Mouse (Mus musculus): ENCODE results near the gene Cacng4.

The Cacng4 gene

DNA sequence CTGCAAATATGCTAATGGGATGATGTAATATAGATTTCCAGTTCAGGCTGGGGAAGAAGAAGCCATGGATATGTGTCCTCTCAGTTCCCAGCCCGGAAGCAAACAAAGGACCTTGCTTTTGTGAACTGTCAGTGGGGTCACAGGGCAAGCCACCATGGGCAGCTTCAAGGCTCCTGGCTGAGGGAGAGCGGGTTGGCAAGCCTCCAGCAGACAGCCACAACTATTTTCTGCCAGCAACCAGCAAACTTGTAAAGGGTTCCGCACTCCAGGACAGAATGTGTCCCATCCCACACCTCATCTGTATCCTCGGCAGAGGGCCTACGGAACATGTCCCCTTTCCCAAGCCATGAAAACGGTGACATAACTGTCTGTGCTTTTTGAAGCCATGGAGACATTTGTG is 22.4 kb downstream of the Cacng4 start:
- no peak for DNase-seq

DNA sequence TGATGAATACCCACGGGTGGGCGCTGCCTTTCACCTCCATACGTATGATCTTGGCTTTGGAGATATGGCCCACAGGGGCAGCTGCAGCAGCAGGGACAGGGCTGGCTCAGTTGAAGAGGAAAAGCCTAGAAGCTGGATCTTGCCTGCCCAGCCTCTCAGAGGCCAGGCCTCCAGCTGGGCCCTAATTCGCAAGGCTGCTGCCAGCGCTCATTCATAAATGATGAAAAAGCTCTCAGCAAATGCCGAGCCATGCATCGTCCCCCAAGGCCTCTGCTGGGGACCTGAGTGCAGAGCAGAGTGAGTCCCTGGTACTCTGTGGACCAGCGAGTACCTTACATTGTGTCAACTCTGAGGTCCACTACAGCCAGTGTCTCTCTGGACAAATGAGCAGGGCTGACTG is 26.0 kb downstream of the Cacng4 start:
- DNase-seq = peak; percentile 55

DNA sequence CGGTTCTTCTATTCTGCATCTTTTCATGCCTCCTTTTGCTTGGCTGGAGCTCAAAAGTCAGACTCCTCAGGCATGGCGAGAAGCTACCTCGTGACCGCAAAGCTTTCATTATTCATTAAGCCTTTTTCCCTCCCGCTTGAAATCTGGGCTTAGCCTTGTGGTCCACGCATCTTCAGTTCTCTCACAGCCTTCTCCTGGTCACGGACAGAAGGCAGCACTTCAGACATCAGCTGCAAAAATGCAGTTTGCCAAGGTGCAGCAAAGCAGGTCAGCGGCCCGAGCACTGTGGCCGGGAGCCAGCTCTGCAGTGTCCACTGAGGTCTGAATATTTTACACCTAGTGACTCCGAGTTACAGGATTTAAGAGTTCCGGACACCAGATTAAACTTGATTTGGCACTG is 27.4 kb downstream of the Cacng4 start:
- no peak for DNase-seq

DNA sequence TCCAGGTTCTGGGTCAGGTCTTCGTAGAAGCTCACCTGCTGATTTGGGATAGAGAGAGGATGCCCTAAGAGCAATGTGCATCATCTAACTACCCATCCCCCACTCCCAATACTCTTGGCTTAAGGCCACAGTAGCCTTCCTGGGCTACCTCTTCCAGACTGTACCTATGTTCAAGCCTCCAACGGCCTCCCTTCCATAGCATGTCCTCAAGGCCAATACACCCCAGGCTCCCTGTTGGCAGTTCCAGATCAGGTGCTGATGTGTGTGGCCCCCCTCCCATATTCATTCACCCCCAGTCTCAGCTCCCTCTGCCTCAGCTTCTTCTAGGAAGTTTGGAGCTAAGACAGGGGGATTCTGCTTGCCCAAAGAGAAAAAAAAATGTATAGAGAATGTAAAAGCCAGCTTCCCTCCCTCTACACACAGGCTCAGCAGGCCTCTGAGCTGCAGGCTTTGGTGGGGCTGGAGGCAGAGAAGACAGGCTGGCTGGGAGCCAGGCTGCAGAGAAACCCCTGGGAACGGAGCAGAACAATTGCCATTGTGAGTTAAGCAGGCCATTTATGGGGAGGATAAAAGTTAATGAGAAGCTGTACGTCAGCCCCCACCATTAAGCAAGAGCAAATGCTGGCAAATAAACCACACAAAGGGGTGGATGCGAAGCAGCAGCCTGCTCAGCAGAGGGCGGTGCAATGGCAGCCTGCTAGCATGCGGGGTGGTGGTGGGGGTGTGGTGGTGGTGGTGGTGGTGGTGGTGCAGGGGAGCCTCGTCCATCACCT is 31.5 kb downstream of the Cacng4 start:
- peak; percentile 94 for DNase-seq

DNA sequence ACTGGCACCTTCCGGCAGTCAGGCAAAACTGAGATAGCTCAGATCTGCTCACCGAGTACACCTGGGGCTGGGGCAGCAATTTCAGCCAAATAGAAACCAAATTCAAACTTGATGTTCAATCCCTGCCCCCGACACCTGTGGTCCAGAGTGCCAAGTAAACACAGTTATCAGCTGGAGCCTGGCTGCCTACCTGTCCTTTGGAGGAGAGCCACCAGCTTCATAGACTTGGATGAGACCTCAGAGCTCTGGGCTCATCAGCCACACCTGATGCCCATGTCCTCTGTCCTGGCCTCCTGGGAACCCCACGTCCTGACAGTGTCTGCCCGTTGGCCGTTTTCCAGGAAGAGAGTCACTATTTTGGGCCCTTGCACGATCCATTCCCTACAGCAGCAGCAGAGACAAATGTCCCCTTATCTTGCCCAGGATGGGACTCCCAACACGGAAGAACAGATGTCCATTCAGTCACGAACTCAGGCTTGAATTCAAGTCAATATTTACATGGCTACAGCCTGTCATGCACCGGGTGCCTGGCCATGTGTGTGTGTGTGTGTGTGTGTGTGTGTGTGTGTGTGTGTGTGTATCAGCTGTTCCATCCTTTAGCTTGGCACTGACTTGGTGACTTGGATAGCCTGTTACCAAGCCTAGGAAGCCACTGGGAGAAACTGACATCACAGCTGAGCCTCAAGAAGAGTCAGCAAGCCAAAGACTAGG is 32.4 kb downstream of the Cacng4 start:
- no peak for DNase-seq

DNA sequence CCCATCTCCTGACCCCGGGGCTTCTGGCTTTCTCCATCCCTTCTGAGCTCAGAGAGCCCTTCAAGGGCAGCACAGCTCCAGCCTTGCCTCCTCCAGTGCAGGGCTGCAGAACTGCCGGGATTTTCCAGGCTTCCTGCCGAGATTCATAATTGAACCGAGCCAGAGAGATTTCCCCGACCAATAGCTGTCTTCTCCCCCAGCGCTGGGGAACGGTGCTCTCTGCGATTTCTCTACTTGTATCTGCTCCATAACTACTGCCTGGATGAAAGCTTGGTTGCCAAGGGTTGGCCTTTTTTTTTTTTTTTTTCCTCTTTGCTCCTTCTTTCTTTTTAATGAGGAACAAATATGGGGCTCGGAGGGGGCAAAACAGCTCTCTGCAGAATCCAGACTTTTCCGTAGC is 34.4 kb downstream of the Cacng4 start:
- DNase-seq = no peak

DNA sequence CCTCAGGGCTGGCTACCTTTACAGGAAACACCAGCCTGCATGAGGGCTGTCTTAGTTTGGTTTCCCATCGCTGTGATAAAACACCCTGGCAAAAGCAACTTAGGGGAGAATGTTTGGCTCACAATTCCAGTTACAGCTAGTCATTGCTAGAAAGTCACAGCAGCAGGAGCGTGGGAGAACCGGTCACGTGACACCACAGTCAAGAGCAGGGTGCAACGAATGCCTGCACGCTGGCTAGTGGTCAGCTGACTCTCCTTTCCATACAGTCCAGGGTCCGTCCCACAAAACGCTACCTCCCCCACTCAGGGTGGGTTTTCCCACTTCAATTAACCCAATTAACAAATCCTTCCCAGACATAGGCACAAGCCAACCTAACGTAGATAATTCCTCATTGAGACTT is 34.8 kb downstream of the Cacng4 start:
- peak; percentile 69 for DNase-seq

DNA sequence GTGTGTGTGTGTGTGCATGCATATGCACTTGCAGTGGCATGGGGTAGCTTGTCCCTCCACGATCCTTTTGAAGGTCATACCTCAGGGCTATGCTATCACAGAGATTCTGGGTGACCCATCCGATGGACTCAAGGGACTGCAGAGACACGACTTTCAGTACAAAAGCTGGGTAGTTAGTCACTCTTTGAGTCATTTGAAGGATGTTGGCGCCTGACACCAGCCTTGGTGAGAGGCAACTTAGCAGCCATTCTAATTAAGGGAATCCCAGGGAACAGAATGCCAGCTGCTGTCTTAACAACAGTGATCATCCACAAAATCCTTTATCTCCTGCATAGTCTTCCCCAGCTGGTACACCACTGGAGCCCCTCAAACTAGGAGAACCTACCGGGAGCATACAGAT is 45.2 kb downstream of the Cacng4 start:
- no peak for DNase-seq

DNA sequence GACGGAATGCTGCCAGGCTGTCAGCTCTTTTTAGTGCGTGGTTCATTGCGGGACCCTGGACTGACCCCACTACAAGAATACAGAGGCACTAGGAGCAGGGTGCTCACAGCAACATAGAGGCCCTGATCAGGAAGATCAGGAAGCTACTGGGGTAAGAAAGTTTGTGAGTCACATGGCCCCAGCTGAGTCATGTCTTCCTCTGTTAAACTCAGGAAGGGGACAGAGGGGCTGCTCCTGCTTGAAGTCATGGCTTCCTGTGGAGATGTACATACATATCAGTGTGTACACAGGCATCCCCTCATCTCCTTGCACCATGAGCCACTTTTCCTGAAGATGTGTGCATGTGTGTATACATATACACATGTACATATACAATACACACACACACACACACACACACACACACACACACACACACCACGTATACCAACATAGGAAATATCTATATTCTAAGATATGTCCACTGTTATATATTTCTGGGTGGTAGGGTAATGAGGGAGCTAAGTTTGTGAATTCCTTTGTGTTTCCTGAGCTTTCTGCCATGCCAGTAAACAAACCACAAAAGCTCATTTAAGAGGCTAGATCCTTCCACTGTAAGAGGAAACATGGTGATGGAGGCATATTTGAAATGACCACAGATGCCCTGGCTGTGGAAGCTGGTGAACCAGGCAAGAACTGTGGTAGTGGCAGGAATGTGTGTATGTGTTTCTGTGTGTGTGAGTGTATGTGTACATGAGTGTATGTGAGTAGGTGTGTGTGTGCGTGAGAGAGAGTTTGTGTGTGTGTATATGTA is 45.9 kb downstream of the Cacng4 start:
- no peak for DNase-seq

DNA sequence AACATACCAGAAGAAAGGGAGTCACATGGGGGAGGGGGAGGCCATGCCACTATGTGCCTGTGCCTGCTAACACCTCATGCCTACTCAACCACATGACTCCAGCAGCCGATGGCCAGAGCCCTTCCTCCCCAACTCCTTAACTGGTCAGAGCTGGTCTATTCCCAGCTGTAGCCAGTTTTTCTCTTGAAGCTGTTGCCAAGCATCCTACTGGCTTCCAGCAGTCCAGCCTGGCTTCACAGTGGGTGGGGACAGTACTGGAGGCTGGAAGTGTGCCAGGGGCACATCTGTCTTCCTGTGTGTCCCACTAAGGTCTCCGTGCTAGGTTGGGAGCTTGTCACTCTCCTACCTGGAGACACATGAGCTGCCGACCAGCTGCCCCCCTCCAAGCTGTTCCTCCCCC is 51.3 kb downstream of the Cacng4 start:
- DNase-seq = peak; percentile 41

DNA sequence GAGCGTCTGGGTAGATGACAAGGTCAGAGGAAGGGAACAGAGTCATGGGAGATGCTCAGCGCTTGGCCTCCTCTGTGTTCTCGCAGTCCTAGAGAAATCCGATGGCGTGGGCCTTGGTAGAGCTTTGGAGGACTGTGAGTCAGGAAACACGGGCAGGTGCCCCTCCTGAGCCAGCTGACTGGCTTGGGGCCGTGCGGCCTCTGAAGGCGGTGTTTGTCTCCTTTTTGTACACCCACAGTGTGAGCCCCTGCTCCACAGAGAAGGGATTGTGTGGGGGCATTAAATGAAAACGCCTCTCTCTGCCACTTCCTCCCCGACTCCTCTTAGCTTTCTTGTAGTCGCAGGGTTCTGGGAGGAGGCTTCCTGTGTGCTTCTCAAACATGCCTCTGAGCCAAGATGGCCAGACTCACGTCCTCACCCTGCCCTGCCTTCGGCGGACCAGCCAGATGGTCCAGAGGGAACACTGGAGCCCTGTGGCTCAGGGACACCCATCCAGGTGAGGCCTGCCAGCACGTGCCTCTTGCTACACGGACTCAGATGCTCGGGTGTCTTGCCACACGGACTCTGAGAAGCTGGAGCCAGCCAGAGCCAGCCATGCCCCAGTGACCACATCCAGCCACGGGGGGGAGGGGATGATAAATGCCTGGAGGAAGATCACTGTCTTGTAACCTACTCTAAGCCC is 55.8 kb downstream of the Cacng4 start:
- DNase-seq = no peak

DNA sequence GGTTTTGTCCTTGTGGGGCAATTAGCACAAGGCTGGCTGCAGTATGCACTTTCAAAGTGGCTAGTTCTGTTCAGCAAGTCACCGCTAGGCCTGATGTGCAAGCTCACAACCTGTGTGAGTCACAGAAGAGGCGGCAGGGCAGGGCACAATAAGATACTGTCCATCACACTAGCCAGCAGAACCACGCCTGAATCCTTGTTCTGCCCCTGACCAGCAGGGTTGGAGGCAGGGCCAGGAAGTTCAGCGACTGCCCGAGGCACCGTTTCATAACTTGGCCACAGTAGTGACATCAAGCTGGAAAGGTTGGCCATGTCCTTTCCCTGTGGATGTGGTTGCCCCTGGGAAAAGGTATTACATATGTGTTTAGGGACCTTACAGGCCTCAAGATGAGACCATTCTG is 56.5 kb downstream of the Cacng4 start:
- no peak for DNase-seq

DNA sequence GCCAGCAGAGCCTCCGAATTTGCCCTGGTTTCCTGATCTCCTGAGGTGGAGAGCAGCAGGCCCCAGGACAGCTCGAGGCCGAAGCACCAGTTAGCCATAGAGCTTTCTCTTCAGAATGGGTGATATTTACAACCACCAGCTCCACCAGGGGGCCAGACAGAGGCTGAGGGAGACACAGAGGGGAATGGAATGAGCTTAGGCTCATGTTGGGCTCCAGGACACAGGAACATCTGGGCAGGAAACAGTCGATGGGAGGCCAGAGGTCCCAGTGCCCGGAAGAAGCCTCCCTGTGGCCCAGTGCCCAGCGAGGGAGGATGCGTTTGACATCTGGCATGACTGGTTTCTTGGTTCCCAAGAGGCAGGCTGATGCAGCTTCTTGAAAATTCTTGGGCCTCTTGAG is 60.2 kb downstream of the Cacng4 start:
- DNase-seq = no peak

DNA sequence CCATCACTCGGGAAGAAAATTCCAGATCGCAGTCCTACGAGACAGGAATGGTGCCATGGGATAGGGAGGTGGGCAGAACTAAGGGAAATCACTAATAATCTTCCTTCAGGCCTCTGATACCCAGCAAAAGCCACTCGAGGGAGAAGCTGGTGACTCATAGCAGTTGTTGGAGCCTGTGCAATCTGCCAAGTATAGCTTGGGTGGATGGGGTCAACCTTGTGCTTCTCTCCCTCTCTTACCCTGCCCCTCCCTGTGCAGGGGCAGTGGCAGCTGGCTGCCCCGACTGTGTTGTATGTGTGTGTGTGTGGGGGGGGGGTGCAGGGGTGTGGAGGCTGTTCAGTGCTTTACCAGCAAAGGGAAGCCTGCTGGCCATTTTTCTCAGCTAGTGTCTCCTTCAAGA is 62.9 kb downstream of the Cacng4 start:
- DNase-seq = no peak

DNA sequence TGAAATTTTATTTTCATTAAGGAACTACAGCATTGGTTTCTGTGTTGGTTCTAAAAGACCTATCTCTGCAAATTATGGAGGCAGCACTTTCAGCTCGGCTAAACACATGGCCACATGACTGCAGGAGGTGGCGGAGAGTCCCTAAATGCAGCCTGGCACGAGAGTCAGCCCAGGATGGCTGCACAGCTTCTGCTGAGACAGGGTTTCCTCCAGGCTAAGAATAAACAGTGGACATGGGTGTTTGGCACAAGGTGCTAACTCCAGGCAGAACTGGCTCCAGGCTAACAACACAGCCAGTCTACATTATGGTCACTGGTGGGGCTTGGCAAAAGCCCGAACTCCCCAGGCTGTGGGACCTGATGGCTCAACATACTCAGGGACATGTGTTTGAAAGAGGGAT is 63.4 kb downstream of the Cacng4 start:
- DNase-seq = no peak

DNA sequence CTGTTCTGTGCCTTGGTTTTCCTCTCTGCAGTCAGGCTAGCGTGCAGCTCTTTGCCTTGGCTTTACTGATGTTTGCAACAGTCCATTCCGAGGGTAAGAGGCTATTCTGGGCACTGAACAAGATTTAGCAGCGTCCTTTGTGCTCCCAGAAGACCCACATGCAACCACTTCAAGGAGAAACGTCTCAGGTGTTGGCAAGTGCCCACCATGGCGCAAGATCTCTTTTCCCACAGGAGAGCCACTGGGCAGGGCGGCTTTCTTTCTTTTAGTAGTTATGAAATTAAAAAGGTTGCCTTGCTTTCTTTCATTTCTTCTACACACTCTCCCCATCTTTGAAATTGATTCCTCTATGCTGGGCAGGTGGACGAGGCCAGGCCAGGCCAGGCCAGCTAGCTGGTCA is 65.2 kb downstream of the Cacng4 start:
- DNase-seq = no peak

DNA sequence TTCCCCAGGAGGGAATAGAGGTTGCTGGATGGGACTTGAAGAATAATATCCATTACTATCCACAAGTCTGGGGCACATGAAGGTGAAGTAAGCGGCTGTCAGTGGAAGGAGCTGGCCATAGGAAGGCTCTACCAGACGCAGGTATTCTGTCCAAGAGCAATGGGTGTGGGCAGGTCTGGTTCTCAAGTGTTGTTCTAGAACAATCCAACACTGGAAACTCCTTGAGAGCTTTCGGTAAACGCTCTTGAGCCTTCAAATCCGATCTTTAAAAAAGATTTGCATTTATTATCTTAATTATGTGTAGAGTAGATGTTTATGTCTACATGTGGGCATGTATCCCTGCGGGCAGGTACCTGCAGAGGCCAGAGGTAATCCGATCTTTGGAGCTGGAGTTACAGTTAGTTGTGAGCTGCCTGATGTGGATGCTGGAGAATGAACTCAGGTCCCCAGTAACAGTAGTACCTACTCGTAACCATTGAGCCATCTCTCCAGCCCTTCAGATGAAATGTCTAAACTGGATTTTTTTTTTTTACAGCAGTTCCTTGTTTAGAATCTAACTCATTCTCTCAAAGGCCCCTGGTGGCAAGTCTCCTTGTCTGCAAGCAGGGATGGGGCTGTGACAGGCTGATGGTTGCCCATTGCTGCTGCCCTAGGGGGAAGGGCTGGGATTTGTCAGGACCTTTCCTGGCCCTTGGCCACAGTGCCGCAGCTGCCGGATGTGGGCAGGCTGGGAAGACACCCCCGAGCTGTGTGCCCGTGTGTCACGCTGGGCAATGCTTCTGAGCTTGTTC is 66.1 kb downstream of the Cacng4 start:
- peak; percentile 35 for DNase-seq

DNA sequence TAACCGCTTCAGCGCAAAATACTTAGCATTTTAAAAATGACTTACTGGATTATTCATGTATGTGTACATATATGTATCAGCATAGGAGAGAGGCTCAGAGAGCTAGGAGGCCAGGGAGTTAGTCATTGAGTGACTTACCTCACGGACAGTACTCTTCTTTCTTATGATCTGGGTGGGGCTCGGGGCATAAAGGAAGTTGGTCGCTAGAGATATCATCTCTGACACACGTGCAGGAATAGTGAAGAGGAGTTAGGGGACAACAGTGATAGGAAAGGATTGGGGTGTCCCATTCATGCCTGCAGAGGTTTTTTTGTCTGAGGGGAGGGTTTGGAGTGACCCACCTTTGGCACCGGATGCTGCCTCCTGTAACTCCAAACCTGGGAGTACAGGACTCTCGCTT is 69.8 kb downstream of the Cacng4 start:
- no peak for DNase-seq

DNA sequence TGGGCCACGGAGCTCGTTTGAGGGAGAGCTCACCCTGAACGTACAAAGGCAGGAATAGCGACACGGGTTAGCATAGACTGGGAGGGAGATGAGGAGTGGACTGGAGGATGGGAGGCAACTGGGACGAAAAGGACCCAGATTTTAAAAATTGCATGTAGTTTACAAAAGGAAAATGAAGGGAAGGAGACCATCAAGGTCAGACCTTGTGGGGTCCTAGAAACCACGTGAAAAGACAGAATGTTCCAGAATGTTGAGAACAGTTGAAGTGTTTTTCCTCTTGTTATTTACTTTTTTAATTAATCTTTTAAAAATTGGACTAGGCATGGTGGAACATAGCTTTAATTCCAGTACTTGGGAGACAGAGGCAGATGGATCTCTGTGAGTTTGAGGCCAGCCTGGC is 73.3 kb downstream of the Cacng4 start:
- no peak for DNase-seq

DNA sequence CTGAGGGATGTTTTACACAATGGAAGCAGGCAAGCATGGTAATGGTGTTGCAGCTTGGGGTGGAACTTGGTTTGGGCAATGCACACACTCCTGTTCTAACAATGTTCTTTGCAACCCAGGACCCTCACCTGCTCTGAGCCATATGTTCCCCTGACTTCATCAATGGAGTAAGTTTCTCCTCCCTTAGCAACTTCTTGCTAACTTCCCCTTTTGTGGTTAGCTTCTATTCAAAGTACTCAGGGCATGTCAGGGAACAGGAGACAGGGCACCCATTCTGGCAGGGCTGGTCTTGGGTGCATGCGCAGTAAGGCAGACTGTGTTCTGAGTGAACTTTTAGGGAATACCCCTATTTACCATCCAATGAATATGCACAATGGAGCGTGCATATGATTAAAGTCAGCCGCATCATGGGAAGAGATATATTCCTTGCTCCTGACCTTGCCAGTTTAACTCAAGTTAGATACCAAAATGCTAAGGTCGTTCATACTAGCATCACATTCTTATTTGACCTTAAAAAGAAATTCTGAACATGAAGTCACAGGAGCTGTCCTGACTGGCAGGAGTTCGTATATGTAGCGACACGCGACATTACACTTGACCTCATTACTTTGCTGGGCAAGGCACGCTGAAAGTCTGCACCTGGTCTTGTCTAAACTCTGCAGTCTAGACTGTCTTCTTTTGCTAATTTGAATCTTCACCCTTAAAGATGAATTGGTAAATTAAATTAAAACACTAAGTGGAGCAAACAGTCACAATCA is 73.9 kb downstream of the Cacng4 start:
- DNase-seq = no peak

DNA sequence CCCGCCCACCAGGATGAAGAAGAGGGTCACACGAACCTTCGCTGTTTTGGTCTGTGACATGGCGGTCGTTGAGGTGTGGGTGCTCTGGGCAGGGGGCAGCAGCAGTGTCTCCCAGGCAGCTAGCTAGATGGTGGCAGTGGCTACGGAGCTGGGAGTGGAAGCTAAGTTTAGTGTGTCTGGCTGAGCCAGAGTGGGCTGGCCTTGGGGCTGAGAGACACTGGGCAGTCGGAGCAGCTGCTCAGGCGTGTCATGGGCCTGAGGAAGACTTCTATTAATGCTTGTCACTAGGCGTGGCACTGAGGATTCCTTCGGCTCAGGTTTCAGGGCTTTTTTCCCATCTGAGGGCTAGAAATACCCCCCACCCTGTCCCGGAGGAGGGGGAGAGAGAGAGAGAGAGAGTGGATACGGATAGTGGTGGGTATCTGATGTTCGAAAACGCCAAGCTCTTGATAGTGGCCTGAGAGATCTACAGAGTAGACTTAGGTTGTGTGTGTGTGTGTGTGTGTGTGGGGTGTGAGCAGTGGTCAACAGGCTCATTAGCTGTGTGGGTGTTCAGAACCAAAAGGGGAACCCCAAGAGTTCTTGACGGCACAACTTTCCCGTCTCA is 77.9 kb downstream of the Cacng4 start, which contains the start of gene Cacng1:
Cacng1 (minus strand) TSS at position 191 of the 607 bp plus-strand sequence.
- no peak for DNase-seq

All from retina, postnatal 1 day (tissue).